8 mouse cellular contexts compared by ENCODE assay signal in genomic region chr2:29563986-29564385, GRCm38 (mm10). TPM values are rescaled to one million over a fixed set of nuclear protein-coding genes. Genes with fewer than 3 reads are reported as not detected.
DNase-seq lines count a peak whose midpoint lies in the region; ATAC-seq and TF ChIP-seq lines count a peak whose summit lies in the region.

No protein-coding gene starts in this region.

- H3K4me1 ChIP-seq in hindbrain, postnatal 0 days (ENCODE audit: insufficient read depth, low read length) = peaks cover 7% of the 10 kb centered on the region; the same call in 1 of the 2 replicates
- H3K4me1 ChIP-seq in hindbrain, embryonic 12.5 days = peaks cover 18% of the 10 kb centered on the region
- peaks cover 21% of the 10 kb centered on the region for H3K4me1 ChIP-seq in limb, embryonic 10.5 days
- no peaks in the 10 kb centered on the region for H3K4me1 ChIP-seq in kidney, adult 2 months (ENCODE audit: control insufficient read depth, insufficient read depth, low read length)

- no peak for TF ChIP-seq CTCF in hindbrain, postnatal 0 days (IDR thresholded peaks at IDR 0.05; ENCODE audit: low read depth)
- no peak for TF ChIP-seq CTCF in kidney, adult 2 months (conservative IDR thresholded peaks at IDR 0.05; ENCODE audit: insufficient read depth, insufficient read length, low read depth, low read length)

- H3K4me3 ChIP-seq in hindbrain, postnatal 0 days (ENCODE audit: low read length) = no peak overlapping the region
- no peak overlapping the region for H3K4me3 ChIP-seq in hindbrain, embryonic 12.5 days
- H3K4me3 ChIP-seq in limb, embryonic 10.5 days = no peak overlapping the region
- no peak overlapping the region for H3K4me3 ChIP-seq in kidney, adult 2 months (ENCODE audit: insufficient read depth, low read depth, low read length)

- peak; percentile 78 for DNase-seq in hindbrain, postnatal 0 days (ENCODE audit: low spot score)
- peak; percentile 82 for DNase-seq in cerebellum, adult 11-12 months
- DNase-seq in layer of hippocampus, adult 8-10 months (ENCODE audit: low spot score in 2 of 2) = peak; percentile 70 to 75
- peak; percentile 62 to 70 for DNase-seq in right cerebral cortex, adult 2 months (ENCODE audit: low spot score in 2 of 2)
- DNase-seq in urinary bladder, postnatal 14 days (ENCODE audit: low spot score) = no peak
- DNase-seq in limb, embryonic 10.5 days (ENCODE audit: low spot score) = no peak
- no peak for DNase-seq in kidney, adult 2 months

- peak; percentile 32 for ATAC-seq in hindbrain, postnatal 0 days
- no peak for ATAC-seq in hindbrain, embryonic 12.5 days (ENCODE audit: low FRiP score)

- H3K27ac ChIP-seq in hindbrain, postnatal 0 days = peak overlapping the region; percentile 54
- no peak overlapping the region for H3K27ac ChIP-seq in hindbrain, embryonic 12.5 days
- H3K27ac ChIP-seq in limb, embryonic 10.5 days = no peak overlapping the region
- no peak overlapping the region for H3K27ac ChIP-seq in kidney, adult 2 months (ENCODE audit: insufficient read depth, low read depth, low read length)

- H3K4me2 ChIP-seq in hindbrain, postnatal 0 days (ENCODE audit: low read depth, low read length) = no peak overlapping the region
- H3K4me2 ChIP-seq in hindbrain, embryonic 12.5 days (replicated peaks) = no peak overlapping the region

- no peak overlapping the region for H3K9ac ChIP-seq in hindbrain, postnatal 0 days (replicated peaks; ENCODE audit: low read length)
- H3K9ac ChIP-seq in hindbrain, embryonic 12.5 days = no peak overlapping the region

- no peaks in the 10 kb centered on the region for H3K27me3 ChIP-seq in hindbrain, postnatal 0 days (ENCODE audit: insufficient read depth, low read length)
- H3K27me3 ChIP-seq in hindbrain, embryonic 12.5 days = peaks cover 3% of the 10 kb centered on the region; the same call in 1 of the 2 replicates
- H3K27me3 ChIP-seq in limb, embryonic 10.5 days (ENCODE audit: low read depth, poor library complexity, severe bottlenecking) = 0 out of 2 replicates have a peak, but pooled peaks cover 4% of the 10 kb centered on the region
- H3K27me3 ChIP-seq in kidney, adult 2 months (replicated peaks; ENCODE audit: control insufficient read depth, insufficient read depth, low read length) = no peaks in the 10 kb centered on the region

- no peaks in the 10 kb centered on the region for H3K36me3 ChIP-seq in hindbrain, postnatal 0 days (ENCODE audit: insufficient read depth, low read length)
- no peaks in the 10 kb centered on the region for H3K36me3 ChIP-seq in hindbrain, embryonic 12.5 days
- H3K36me3 ChIP-seq in limb, embryonic 10.5 days = no peaks in the 10 kb centered on the region
- H3K36me3 ChIP-seq in kidney, adult 2 months (ENCODE audit: control insufficient read depth, insufficient read depth, low read length) = no peaks in the 10 kb centered on the region

- TF ChIP-seq POLR2A in kidney, adult 2 months (IDR thresholded peaks at IDR 0.05; ENCODE audit: low read depth, low read length) = no peak

- 23% methylated on average over 7 of the region's 7 CpGs for WGBS in hindbrain, postnatal 0 days
- 56% methylated on average over 7 of the region's 7 CpGs for WGBS in hindbrain, embryonic 12.5 days
- WGBS in limb, embryonic 10.5 days = 79% methylated on average over 7 of the region's 7 CpGs
- WGBS in kidney, adult 2 months = 76% methylated on average over 7 of the region's 7 CpGs

- H3K9me3 ChIP-seq in hindbrain, postnatal 0 days (ENCODE audit: low read length) = no peaks in the 10 kb centered on the region
- H3K9me3 ChIP-seq in hindbrain, embryonic 12.5 days (replicated peaks) = no peaks in the 10 kb centered on the region
- no peaks in the 10 kb centered on the region for H3K9me3 ChIP-seq in limb, embryonic 10.5 days (replicated peaks)

RNA-seq across cellular contexts. Expression of gene Rapgef1, which starts 55.5 kb away (rescaled TPM):
- total RNA-seq in hindbrain, postnatal 0 days (2014; rRNA removed) = 91.3 and 94.0 TPM in 2 replicates
- polyA plus RNA-seq in hindbrain, postnatal 0 days (2015; fragmentation: Nextera tagmentation; extraction: Ambion mirVana) = 13.7 and 14.4 TPM in 2 replicates
- polyA plus RNA-seq in hindbrain, embryonic 12.5 days (2016; fragmentation: Nextera tagmentation; extraction: Ambion mirVana) = 22.7 and 24.7 TPM in 2 replicates
- total RNA-seq in layer of hippocampus, adult 8-10 months (2022) = 10 to 100 TPM; 78.8 to 94.5 (median 89.3) TPM
- 17.2 and 18.1 TPM in 2 replicates for polyA plus RNA-seq in limb, embryonic 10.5 days (2016; fragmentation: Nextera tagmentation; extraction: Ambion mirVana)
- polyA plus RNA-seq in kidney, adult 2 months (2012; rRNA removed) = 38.9 and 41.7 TPM in 2 replicates

Comparison
In these comparisons a context has a peak if more than half of its experiments do, and no peak if none do; other contexts are left out.
1. DNase-seq: peak in hindbrain, postnatal 0 days (single experiment), cerebellum, adult 11-12 months (single experiment), layer of hippocampus, adult 8-10 months (2 of 2) and right cerebral cortex, adult 2 months (2 of 2); none in urinary bladder, postnatal 14 days (single experiment), limb, embryonic 10.5 days (single experiment) and kidney, adult 2 months (single experiment).